Mouse (Mus musculus) kidney, postnatal 0 days (tissue): Measurements from ENCODE around the gene Nmur1. TPM values are rescaled to one million over a fixed set of nuclear protein-coding genes. Genes with fewer than 3 reads are reported as not detected.

Experiments
- ATAC-seq: fragments of 200-750 bp; cut with Nextera tagmentation; replicated peaks from 2 replicates; pipeline ENCODE4 v1.8.0; 2017; ENCODE audit warnings: low read depth, moderate number of reproducible peaks, moderate TSS enrichment, moderate library complexity; ENCODE audit not compliant: low FRiP score
- DNase-seq: peaks from one replicate; pipeline ENCODE4 v3.0.0-alpha.2; 2016; ENCODE audit warnings: low spot score
- H3K27ac ChIP-seq: fragments of 300-500 bp; sonication (generic); 2 replicates; pipeline ENCODE4 v1.5.1; 2014; ENCODE audit warnings: mild to moderate bottlenecking
- H3K27me3 ChIP-seq: fragments of 300-500 bp; sonication (generic); 2 replicates; pipeline ENCODE4 v1.6.1; 2014; ENCODE audit warnings: low read length, mixed read lengths; ENCODE audit not compliant: insufficient read depth
- H3K36me3 ChIP-seq: fragments of 300-500 bp; sonication (generic); 2 replicates; pipeline ENCODE4 v1.6.1; 2014; ENCODE audit warnings: low read length, mixed read lengths; ENCODE audit not compliant: insufficient read depth
- H3K4me1 ChIP-seq: fragments of 300-500 bp; sonication (generic); replicated peaks from 2 replicates; pipeline ENCODE4 v1.6.1; 2014; ENCODE audit warnings: antibody characterized with exemption, low read length, mixed read lengths; ENCODE audit not compliant: insufficient read depth
- H3K4me2 ChIP-seq: fragments of 300-500 bp; sonication (generic); 2 replicates; pipeline ENCODE4 v1.6.1; 2014; ENCODE audit warnings: mild to moderate bottlenecking, low read length, moderate library complexity, mixed read lengths
- H3K4me3 ChIP-seq: fragments of 300-500 bp; sonication (generic); replicated peaks from 2 replicates; pipeline ENCODE4 v1.5.1; 2014; ENCODE audit warnings: low read depth, low read length
- H3K9ac ChIP-seq: fragments of 300-500 bp; sonication (generic); 2 replicates; pipeline ENCODE4 v1.6.1; 2014; ENCODE audit warnings: low read depth, low read length
- H3K9me3 ChIP-seq: fragments of 300-500 bp; sonication (generic); replicated peaks from 2 replicates; pipeline ENCODE4 v1.6.1; 2016; ENCODE audit warnings: low read length, inconsistent platforms, mixed read lengths
- CTCF ChIP-seq: IDR thresholded peaks from 2 replicates; pipeline ENCODE4 v1.5.1; 2016; ENCODE audit warnings: antibody characterized with exemption, low read depth, mild to moderate bottlenecking, moderate library complexity
- WGBS: fragments of 180-500 bp; shearing (Covaris S2); extraction: QIAGEN DNeasy Blood & Tissue Kit; methylation state at CpG from one replicate; pipeline ENCODE4 v1.1.7; 2014; 5-methylcytosine and 5-hydroxymethylcytosine counted together
- polyA plus RNA-seq: library from polyadenylated mRNA; unstranded; fragments of >200 nt; fragmentation: Nextera tagmentation; extraction: Ambion mirVana; gene quantifications from 2 replicates; pipeline ENCODE4 v1.2.1, GENCODE M21; 2015

Gene Nmur1
- polyA plus RNA-seq, 1 experiment from 2014 or later: not detected

GRCm38 (mm10) chr1:86393219-86393618 lies 32.8 kb downstream of the Nmur1 start:
- Histone ChIP-seq H3K27me3 (no peaks in the 10 kb centered on the region), H3K4me2 (no peak overlapping the region), H3K4me1 (no peaks in the 10 kb centered on the region), H3K9ac (no peak overlapping the region), H3K27ac (no peak overlapping the region), H3K4me3 (no peak overlapping the region), H3K36me3 (no peaks in the 10 kb centered on the region), H3K9me3 (no peaks in the 10 kb centered on the region)
- no peak for ATAC-seq
- DNase-seq: no peak
- TF ChIP-seq CTCF: no peak
- 65% methylated on average over 3 of the region's 3 CpGs for WGBS

- Histone ChIP-seq H3K36me3 (no peaks in the 10 kb centered on the region), H3K4me3 (no peak overlapping the region), H3K27ac (no peak overlapping the region), H3K27me3 (no peaks in the 10 kb centered on the region), H3K4me2 (no peak overlapping the region), H3K9me3 (no peaks in the 10 kb centered on the region), H3K9ac (no peak overlapping the region), H3K4me1 (no peaks in the 10 kb centered on the region)
- TF ChIP-seq CTCF: no peak
- ATAC-seq (no peak), DNase-seq (no peak)
- 58% methylated on average over 2 of the region's 2 CpGs for WGBS
These were observed 34.6 kb downstream of the Nmur1 start for GRCm38 (mm10) chr1:86391425-86391824.

- ATAC-seq: peak; percentile 49; the same call in 1 of the 2 replicates
- DNase-seq: peak; percentile 79
- Histone ChIP-seq H3K4me1 (no peaks in the 10 kb centered on the region), H3K36me3 (no peaks in the 10 kb centered on the region), H3K4me3 (no peak overlapping the region), H3K9me3 (no peaks in the 10 kb centered on the region), H3K27ac (no peak overlapping the region), H3K27me3 (no peaks in the 10 kb centered on the region), H3K4me2 (no peak overlapping the region), H3K9ac (no peak overlapping the region)
- peak; percentile 87 for TF ChIP-seq CTCF
- 3% methylated on average over 11 of the region's 11 CpGs for WGBS
These were observed 36.8 kb downstream of the Nmur1 start for GRCm38 (mm10) chr1:86389230-86389629.

- H3K4me2 ChIP-seq: 0 out of 2 replicates have a peak overlapping the region, but pooled peaks have one; percentile 11
- DNase-seq: peak; percentile 56
- no peak overlapping the region for H3K27ac ChIP-seq
- no peaks in the 10 kb centered on the region for H3K9me3 ChIP-seq
- TF ChIP-seq CTCF: peak; percentile 70
- 0 out of 2 replicates have a peak, but pooled peaks have one; percentile 15 for ATAC-seq
- no peak overlapping the region for H3K9ac ChIP-seq
- H3K4me1 ChIP-seq: 0 out of 2 replicates have a peak, but pooled peaks cover 5% of the 10 kb centered on the region
- H3K36me3 ChIP-seq: no peaks in the 10 kb centered on the region
- no peaks in the 10 kb centered on the region for H3K27me3 ChIP-seq
- WGBS: 31% methylated on average over 13 of the region's 13 CpGs
- H3K4me3 ChIP-seq: no peak overlapping the region
These were observed 45.0 kb downstream of the Nmur1 start for GRCm38 (mm10) chr1:86381027-86381426.

- Histone ChIP-seq H3K4me3 (no peak overlapping the region), H3K4me2 (no peak overlapping the region), H3K27me3 (no peaks in the 10 kb centered on the region), H3K27ac (no peak overlapping the region), H3K4me1 (0 out of 2 replicates have a peak, but pooled peaks cover 5% of the 10 kb centered on the region), H3K36me3 (no peaks in the 10 kb centered on the region), H3K9ac (no peak overlapping the region), H3K9me3 (no peaks in the 10 kb centered on the region)
- no peak for TF ChIP-seq CTCF
- DNase-seq: no peak
- 44% methylated on average over 9 of the region's 9 CpGs for WGBS
- no peak for ATAC-seq
These were observed 46.9 kb downstream of the Nmur1 start for GRCm38 (mm10) chr1:86379161-86379569.

GRCm38 (mm10) chr1:86378662-86379061 lies 47.4 kb downstream of the Nmur1 start:
- Histone ChIP-seq H3K9ac (no peak overlapping the region), H3K4me1 (0 out of 2 replicates have a peak, but pooled peaks cover 5% of the 10 kb centered on the region), H3K4me2 (no peak overlapping the region), H3K36me3 (no peaks in the 10 kb centered on the region), H3K27me3 (no peaks in the 10 kb centered on the region), H3K9me3 (no peaks in the 10 kb centered on the region), H3K27ac (no peak overlapping the region), H3K4me3 (no peak overlapping the region)
- ATAC-seq (no peak), DNase-seq (peak; percentile 50)
- 11% methylated on average over 6 of the region's 6 CpGs for WGBS
- no peak for TF ChIP-seq CTCF

- Histone ChIP-seq H3K36me3 (no peaks in the 10 kb centered on the region), H3K4me1 (0 out of 2 replicates have a peak, but pooled peaks cover 5% of the 10 kb centered on the region), H3K9ac (no peak overlapping the region), H3K4me2 (no peak overlapping the region), H3K9me3 (no peaks in the 10 kb centered on the region), H3K27me3 (no peaks in the 10 kb centered on the region), H3K4me3 (no peak overlapping the region), H3K27ac (no peak overlapping the region)
- WGBS: 64% methylated on average over 5 of the region's 5 CpGs
- no peak for TF ChIP-seq CTCF
- DNase-seq (no peak), ATAC-seq (no peak)
These were observed 49.7 kb downstream of the Nmur1 start for GRCm38 (mm10) chr1:86376354-86376753.
